Mouse (Mus musculus): Measurements from ENCODE around the gene Slain1.

GRCm38 (mm10) chr14:103649302-103649701, 726 bp upstream of the Slain1 start:
- TF ChIP-seq CTCF (IDR thresholded peaks at IDR 0.05; ENCODE audit: borderline replicate concordance, insufficient read depth, low read depth, low read length) (no peak), POLR2A (IDR thresholded peaks at IDR 0.05; ENCODE audit: borderline replicate concordance, insufficient read depth, low read length) (no peak)
